Mouse (Mus musculus): ENCODE measurements around the gene Slc38a7. TPM values are rescaled to one million over a fixed set of nuclear protein-coding genes. Genes with fewer than 3 reads are reported as not detected.
"Not testable (repeated sequence)": the region's sequence is repeated elsewhere in the genome, so short reads cannot be mapped to it uniquely, and the experiment has no call there.

Slc38a7 gene
- polyA plus RNA-seq, 1 experiment from 2014 or later: 26.7 TPM

- Histone ChIP-seq H3K4me3 (replicated peaks; ENCODE audit: low read length) (no peak overlapping the region), H3K4me1 (replicated peaks; ENCODE audit: control insufficient read depth, insufficient read depth, low read length) (peaks cover 21% of the 10 kb centered on the region), H3K9ac (no peak overlapping the region), H3K4me2 (replicated peaks) (no peak overlapping the region), H3K36me3 (replicated peaks; ENCODE audit: control insufficient read depth, insufficient read depth) (no peaks in the 10 kb centered on the region), H3K27me3 (ENCODE audit: control insufficient read depth, insufficient read depth, low read length) (no peaks in the 10 kb centered on the region), H3K27ac (no peak overlapping the region), H3K9me3 (ENCODE audit: control insufficient read depth, low read length) (no peaks in the 10 kb centered on the region)
- WGBS: 84% methylated on average over 12 of the region's 12 CpGs
- no peak for ATAC-seq (ENCODE audit: low FRiP score)
- DNase-seq (ENCODE audit: low spot score): no peak
Observed at GRCm38 (mm10) chr8:95884491-95884890, 31.2 kb upstream of the Slc38a7 start.

GRCm38 (mm10) chr8:95882191-95882590 lies 28.9 kb upstream of the Slc38a7 start:
- H3K36me3 ChIP-seq (replicated peaks; ENCODE audit: control insufficient read depth, insufficient read depth): peaks cover 7% of the 10 kb centered on the region
- no peak overlapping the region for H3K27ac ChIP-seq
- WGBS: 92% methylated on average over 9 of the region's 9 CpGs
- H3K4me2 ChIP-seq (replicated peaks): no peak overlapping the region
- no peak overlapping the region for H3K9ac ChIP-seq
- peaks cover 23% of the 10 kb centered on the region for H3K4me1 ChIP-seq (replicated peaks; ENCODE audit: control insufficient read depth, insufficient read depth, low read length)
- DNase-seq (ENCODE audit: low spot score) (no peak), ATAC-seq (ENCODE audit: low FRiP score) (no peak)
- H3K4me3 ChIP-seq (replicated peaks; ENCODE audit: low read length): no peak overlapping the region
- H3K9me3 ChIP-seq (ENCODE audit: control insufficient read depth, low read length): no peaks in the 10 kb centered on the region
- no peaks in the 10 kb centered on the region for H3K27me3 ChIP-seq (ENCODE audit: control insufficient read depth, insufficient read depth, low read length)

- H3K9ac ChIP-seq: no peak overlapping the region
- H3K4me1 ChIP-seq (replicated peaks; ENCODE audit: control insufficient read depth, insufficient read depth, low read length): peaks cover 17% of the 10 kb centered on the region
- no peaks in the 10 kb centered on the region for H3K9me3 ChIP-seq (ENCODE audit: control insufficient read depth, low read length)
- H3K27ac ChIP-seq: no peak overlapping the region
- DNase-seq (ENCODE audit: low spot score) (no peak), ATAC-seq (ENCODE audit: low FRiP score) (no peak)
- H3K4me2 ChIP-seq (replicated peaks): no peak overlapping the region
- WGBS: 93% methylated on average over 3 of the region's 3 CpGs
- no peak overlapping the region for H3K4me3 ChIP-seq (replicated peaks; ENCODE audit: low read length)
- H3K36me3 ChIP-seq (replicated peaks; ENCODE audit: control insufficient read depth, insufficient read depth): peaks cover 13% of the 10 kb centered on the region
- H3K27me3 ChIP-seq (ENCODE audit: control insufficient read depth, insufficient read depth, low read length): no peaks in the 10 kb centered on the region
Observed at GRCm38 (mm10) chr8:95881576-95881975, 28.2 kb upstream of the Slc38a7 start.

- H3K4me2 ChIP-seq (replicated peaks): no peak overlapping the region
- 0 out of 2 replicates have a peak, but pooled peaks cover 4% of the 10 kb centered on the region for H3K4me1 ChIP-seq (replicated peaks; ENCODE audit: control insufficient read depth, insufficient read depth, low read length)
- no peak for DNase-seq (ENCODE audit: low spot score)
- no peak overlapping the region for H3K27ac ChIP-seq
- no peaks in the 10 kb centered on the region for H3K27me3 ChIP-seq (ENCODE audit: control insufficient read depth, insufficient read depth, low read length)
- ATAC-seq (ENCODE audit: low FRiP score): no peak
- no peak overlapping the region for H3K4me3 ChIP-seq (replicated peaks; ENCODE audit: low read length)
- no peaks in the 10 kb centered on the region for H3K9me3 ChIP-seq (ENCODE audit: control insufficient read depth, low read length)
- WGBS: 97% methylated on average over 4 of the region's 4 CpGs
- H3K9ac ChIP-seq: no peak overlapping the region
- peaks cover 30% of the 10 kb centered on the region for H3K36me3 ChIP-seq (replicated peaks; ENCODE audit: control insufficient read depth, insufficient read depth)
Observed at GRCm38 (mm10) chr8:95879823-95880222, 26.5 kb upstream of the Slc38a7 start.

- 37% methylated on average over 12 of the region's 12 CpGs for WGBS
- Histone ChIP-seq H3K9ac (0 out of 2 replicates have a peak overlapping the region, but pooled peaks have one; percentile 1), H3K4me2 (replicated peaks) (peak overlapping the region; percentile 40), H3K4me3 (replicated peaks; ENCODE audit: low read length) (0 out of 2 replicates have a peak overlapping the region, but pooled peaks have one; percentile 10), H3K9me3 (ENCODE audit: control insufficient read depth, low read length) (no peaks in the 10 kb centered on the region), H3K4me1 (replicated peaks; ENCODE audit: control insufficient read depth, insufficient read depth, low read length) (0 out of 2 replicates have a peak, but pooled peaks cover 4% of the 10 kb centered on the region), H3K27me3 (ENCODE audit: control insufficient read depth, insufficient read depth, low read length) (no peaks in the 10 kb centered on the region), H3K36me3 (replicated peaks; ENCODE audit: control insufficient read depth, insufficient read depth) (peaks cover 45% of the 10 kb centered on the region), H3K27ac (peak overlapping the region; percentile 34)
- DNase-seq (ENCODE audit: low spot score) (peak; percentile 78), ATAC-seq (ENCODE audit: low FRiP score) (peak; percentile 66; the same call in 1 of the 2 replicates)
Observed at GRCm38 (mm10) chr8:95878176-95878962, 25.0 kb upstream of the Slc38a7 start.

- 95% methylated on average over 7 of the region's 7 CpGs for WGBS
- Histone ChIP-seq H3K9ac (no peak overlapping the region), H3K9me3 (ENCODE audit: control insufficient read depth, low read length) (no peaks in the 10 kb centered on the region), H3K36me3 (replicated peaks; ENCODE audit: control insufficient read depth, insufficient read depth) (peaks cover 76% of the 10 kb centered on the region), H3K4me3 (replicated peaks; ENCODE audit: low read length) (no peak overlapping the region), H3K27me3 (ENCODE audit: control insufficient read depth, insufficient read depth, low read length) (no peaks in the 10 kb centered on the region), H3K4me1 (replicated peaks; ENCODE audit: control insufficient read depth, insufficient read depth, low read length) (0 out of 2 replicates have a peak, but pooled peaks cover 4% of the 10 kb centered on the region), H3K27ac (no peak overlapping the region), H3K4me2 (replicated peaks) (no peak overlapping the region)
- ATAC-seq (ENCODE audit: low FRiP score) (no peak), DNase-seq (ENCODE audit: low spot score) (no peak)
Observed at GRCm38 (mm10) chr8:95875270-95875669, 21.9 kb upstream of the Slc38a7 start.

- WGBS: 94% methylated on average over 16 of the region's 16 CpGs
- DNase-seq (ENCODE audit: low spot score) (no peak), ATAC-seq (ENCODE audit: low FRiP score) (no peak)
- Histone ChIP-seq H3K4me1 (replicated peaks; ENCODE audit: control insufficient read depth, insufficient read depth, low read length) (no peaks in the 10 kb centered on the region), H3K9ac (no peak overlapping the region), H3K36me3 (replicated peaks; ENCODE audit: control insufficient read depth, insufficient read depth) (peaks cover 97% of the 10 kb centered on the region), H3K27ac (no peak overlapping the region), H3K4me2 (replicated peaks) (no peak overlapping the region), H3K9me3 (ENCODE audit: control insufficient read depth, low read length) (no peaks in the 10 kb centered on the region), H3K4me3 (replicated peaks; ENCODE audit: low read length) (no peak overlapping the region), H3K27me3 (ENCODE audit: control insufficient read depth, insufficient read depth, low read length) (no peaks in the 10 kb centered on the region)
Observed at GRCm38 (mm10) chr8:95871690-95872089, 18.4 kb upstream of the Slc38a7 start.

GRCm38 (mm10) chr8:95864851-95865250 lies 11.5 kb upstream of the Slc38a7 start:
- H3K27ac ChIP-seq; H3K9ac ChIP-seq; ATAC-seq (ENCODE audit: low FRiP score); H3K4me1 ChIP-seq (replicated peaks; ENCODE audit: control insufficient read depth, insufficient read depth, low read length); H3K9me3 ChIP-seq (ENCODE audit: control insufficient read depth, low read length); DNase-seq (ENCODE audit: low spot score); H3K4me2 ChIP-seq (replicated peaks); H3K4me3 ChIP-seq (replicated peaks; ENCODE audit: low read length); H3K27me3 ChIP-seq (ENCODE audit: control insufficient read depth, insufficient read depth, low read length): not testable (repeated sequence)
- H3K36me3 ChIP-seq (replicated peaks; ENCODE audit: control insufficient read depth, insufficient read depth): peaks cover 59% of the 10 kb centered on the region
- 97% methylated on average over 17 of the region's 18 CpGs for WGBS

- not testable (repeated sequence) for DNase-seq (ENCODE audit: low spot score); H3K4me2 ChIP-seq (replicated peaks); H3K4me1 ChIP-seq (replicated peaks; ENCODE audit: control insufficient read depth, insufficient read depth, low read length); ATAC-seq (ENCODE audit: low FRiP score); H3K4me3 ChIP-seq (replicated peaks; ENCODE audit: low read length); H3K9me3 ChIP-seq (ENCODE audit: control insufficient read depth, low read length); H3K27me3 ChIP-seq (ENCODE audit: control insufficient read depth, insufficient read depth, low read length); H3K9ac ChIP-seq; H3K27ac ChIP-seq
- H3K36me3 ChIP-seq (replicated peaks; ENCODE audit: control insufficient read depth, insufficient read depth): peaks cover 52% of the 10 kb centered on the region
- WGBS: 71% methylated on average over 10 of the region's 11 CpGs
Observed at GRCm38 (mm10) chr8:95863761-95864440, 10.6 kb upstream of the Slc38a7 start.
